Mouse (Mus musculus): ENCODE measurements around the gene Tle4. TPM values are rescaled to one million over a fixed set of nuclear protein-coding genes. Genes with fewer than 3 reads are reported as not detected.

The Tle4 gene
- polyA plus RNA-seq, 1 experiment, result 16.0 TPM

- TF ChIP-seq POLR2A (IDR thresholded peaks at IDR 0.05; ENCODE audit: borderline replicate concordance, extremely low read depth, low read depth, low read length) (no peak), CTCF (IDR thresholded peaks at IDR 0.05; ENCODE audit: insufficient read depth, low read length) (no peak)
- H3K4me1 ChIP-seq (ENCODE audit: control insufficient read depth, insufficient read depth, low read length), result no peaks in the 10 kb centered on the region
- no peak for DNase-seq
- 40% methylated on average over 10 of the region's 10 CpGs for WGBS
- no peak overlapping the region for H3K4me3 ChIP-seq (replicated peaks; ENCODE audit: extremely low read depth, low read depth, low read length)
Measured at GRCm38 (mm10) chr19:14406603-14407002, 191.2 kb downstream of the Tle4 start.

Measured in lung, adult 2 months (tissue).